Mouse (Mus musculus) induced T-regulatory cell, adult 2 months (primary cell): ENCODE results near the gene Ulk3.

Source experiments
- DNase-seq: peaks from one replicate; pipeline ENCODE4 v3.0.0-alpha.2; 2012; ENCODE audit warnings: low read depth

Ulk3 gene

GRCm38 (mm10) chr9:57644442-57644943, 55.2 kb downstream of the Ulk3 start:
- DNase-seq = peak; percentile 52

GRCm38 (mm10) chr9:57644944-57645893, 56.0 kb downstream of the Ulk3 start:
- DNase-seq = peak; percentile 94
